Mouse (Mus musculus): Measurements from ENCODE around the gene Elp5.
A peak's percentile ranks its signal among the peaks of the same experiment; 100 is the strongest.

Elp5 gene

GRCm38 (mm10) chr11:69990850-69991691 is 8.8 kb upstream of the Elp5 start, which contains the start of gene Gabarap:
TSS of gene Gabarap (plus strand) at chr11:69991143.
- peak; percentile 92 to 95 for DNase-seq (ENCODE audit: low spot score in 2 of 2)

GRCm38 (mm10) chr11:69989949-69990348 is 7.6 kb upstream of the Elp5 start:
- DNase-seq (ENCODE audit: low spot score in 2 of 2), result no peak

- no peak for DNase-seq (ENCODE audit: low spot score in 2 of 2)
These were observed 2.1 kb upstream of the Elp5 start for GRCm38 (mm10) chr11:69984431-69984830.

- no peak for DNase-seq (ENCODE audit: low spot score in 2 of 2)
These were observed 1.1 kb upstream of the Elp5 start for GRCm38 (mm10) chr11:69983377-69983776.

- DNase-seq (ENCODE audit: low spot score in 2 of 2), result no peak
These were observed 560 bp upstream of the Elp5 start for GRCm38 (mm10) chr11:69982877-69983276.

GRCm38 (mm10) chr11:69981141-69981762 is 1.1 kb downstream of the Elp5 start, which contains the start of gene Ctdnep1:
TSS of gene Ctdnep1 (plus strand) at chr11:69981156.
- no peak for DNase-seq (ENCODE audit: low spot score in 2 of 2)

GRCm38 (mm10) chr11:69980196-69981140 is 1.8 kb downstream of the Elp5 start:
- DNase-seq (ENCODE audit: low spot score in 2 of 2), result peak; percentile 97 to 99

- no peak for DNase-seq (ENCODE audit: low spot score in 2 of 2)
These were observed 2.5 kb downstream of the Elp5 start for GRCm38 (mm10) chr11:69979827-69980195.

- DNase-seq (ENCODE audit: low spot score in 2 of 2), result no peak
These were observed 6.0 kb downstream of the Elp5 start for GRCm38 (mm10) chr11:69976271-69976670.

GRCm38 (mm10) chr11:69974907-69975306 is 7.4 kb downstream of the Elp5 start:
- DNase-seq (ENCODE audit: low spot score in 2 of 2), result no peak

GRCm38 (mm10) chr11:69970775-69971174 is 11.5 kb downstream of the Elp5 start:
- DNase-seq (ENCODE audit: low spot score in 2 of 2), result no peak

- DNase-seq (ENCODE audit: low spot score in 2 of 2), result no peak
These were observed 12.1 kb downstream of the Elp5 start for GRCm38 (mm10) chr11:69970222-69970621.

- no peak for DNase-seq (ENCODE audit: low spot score in 2 of 2)
These were observed 13.5 kb downstream of the Elp5 start for GRCm38 (mm10) chr11:69968793-69969192.

- DNase-seq (ENCODE audit: low spot score in 2 of 2), result no peak
These were observed 15.3 kb downstream of the Elp5 start for GRCm38 (mm10) chr11:69966860-69967517.

GRCm38 (mm10) chr11:69966006-69966859 is 16.1 kb downstream of the Elp5 start:
- DNase-seq (ENCODE audit: low spot score in 2 of 2), result no peak

GRCm38 (mm10) chr11:69965271-69966005 is 16.9 kb downstream of the Elp5 start:
- no peak for DNase-seq (ENCODE audit: low spot score in 2 of 2)

- no peak for DNase-seq (ENCODE audit: low spot score in 2 of 2)
These were observed 17.6 kb downstream of the Elp5 start, which contains the start of gene Cldn7 for GRCm38 (mm10) chr11:69964650-69965270. TSS of gene Cldn7 (plus strand) at chr11:69964779.

- DNase-seq (ENCODE audit: low spot score in 2 of 2), result no peak
These were observed 20.5 kb downstream of the Elp5 start for GRCm38 (mm10) chr11:69961841-69962240.

GRCm38 (mm10) chr11:69960616-69961015 is 21.7 kb downstream of the Elp5 start:
- DNase-seq (ENCODE audit: low spot score in 2 of 2), result no peak
